In genomic region chr6:70837297-70837696, GRCm38 (mm10) we compare ENCODE assay signal across 26 mouse cellular contexts. TPM values are rescaled to one million over a fixed set of nuclear protein-coding genes. Genes with fewer than 3 reads are reported as not detected.
DNase-seq lines count a peak whose midpoint lies in the region; ATAC-seq lines count a peak whose summit lies in the region.
"Had no signal": no experiment of that assay in that cellular context is flagged by ENCODE, and none has a peak within 500 bp of the region (broad histone marks: within the 10 kb centered on the region; RNA-seq: fewer than 3 reads in every experiment).

No protein-coding gene starts in this region.

- no peaks in the 10 kb centered on the region for H3K27me3 ChIP-seq in splenic B cell, adult 2 months (ENCODE audit: control insufficient read depth, insufficient read depth, low read length, poor library complexity, severe bottlenecking)
- H3K27me3 ChIP-seq: CH12.LX; embryonic facial prominence, embryonic 13.5 days; embryonic facial prominence, embryonic 15.5 days; forebrain, embryonic 12.5 days; Patski had no signal

- no peaks in the 10 kb centered on the region for H3K36me3 ChIP-seq in splenic B cell, adult 2 months (ENCODE audit: control insufficient read depth, insufficient read depth, low read length, poor library complexity, severe bottlenecking)
- H3K36me3 ChIP-seq: embryonic facial prominence, embryonic 13.5 days; embryonic facial prominence, embryonic 15.5 days; forebrain, embryonic 10.5 days; forebrain, embryonic 12.5 days; G1E had no signal

- DNase-seq in splenic B cell, adult 2 months (ENCODE audit: low read depth, low spot score) = peak; percentile 64
- no peak for DNase-seq in thymus, postnatal 36 days
- no peak for DNase-seq in kidney, postnatal 4 days
- DNase-seq: adrenal gland, adult 8-10 months; adrenal gland, postnatal 14 days; adrenal gland, postnatal 36 days; B cell, adult 2 months; cerebellum, adult 11-12 months; cerebellum, adult 2 months; cerebellum, adult 9-10 months; cerebellum, postnatal 10 days; cerebellum, postnatal 25 days; embryo, embryonic 11 days; forebrain, postnatal 0 days had no signal

- peak; percentile 87 for ATAC-seq in common myeloid progenitor, adult 5-6 weeks (replicated peaks; ENCODE audit: low read depth, poor library complexity, severe bottlenecking)
- ATAC-seq in megakaryocyte, adult 5-6 weeks (ENCODE audit: poor library complexity, severe bottlenecking) = peak; percentile 94
- ATAC-seq: activated CD4-positive, CD25-positive, alpha-beta regulatory T cell, adult 4 months; CD4-positive, CD25-positive, alpha-beta regulatory T cell, adult 4 months; forebrain, embryonic 14.5 days; forebrain, postnatal 0 days; Patski had no signal

RNA-seq across cellular contexts. Expression of gene Eif2ak3, which starts 7.0 kb away (rescaled TPM):
- 14.5 and 15.1 TPM in 2 replicates for total RNA-seq in common myeloid progenitor, adult 5-6 weeks (2017)
- 22.1 and 25.0 TPM in 2 replicates for total RNA-seq in megakaryocyte, adult 5-6 weeks (2015)
- total RNA-seq in megakaryocyte, adult 5-6 weeks (2017) = 32.5 and 38.4 TPM in 2 replicates

RNA-seq across cellular contexts. Expression of gene Rpia, which starts 45.3 kb away (rescaled TPM):
- 143 and 145 TPM in 2 replicates for total RNA-seq in common myeloid progenitor, adult 5-6 weeks (2017)
- 50.7 and 58.2 TPM in 2 replicates for total RNA-seq in megakaryocyte, adult 5-6 weeks (2015)
- total RNA-seq in megakaryocyte, adult 5-6 weeks (2017) = 118 and 119 TPM in 2 replicates
